Mouse (Mus musculus): ENCODE results near the gene Cpt1b. TPM values are rescaled to one million over a fixed set of nuclear protein-coding genes. Genes with fewer than 3 reads are reported as not detected.
A peak's percentile ranks its signal among the peaks of the same experiment; 100 is the strongest.

Cpt1b gene
- polyA plus RNA-seq, 1 experiment from 2014 or later: 1.2 TPM

- no peak for ATAC-seq
- peaks cover 17% of the 10 kb centered on the region for H3K27me3 ChIP-seq (ENCODE audit: control insufficient read depth, insufficient read depth, low read depth, low read length)
- peak overlapping the region; percentile 72 for H3K4me3 ChIP-seq (ENCODE audit: low read depth, low read length)
- H3K27ac ChIP-seq (ENCODE audit: low read length): no peak overlapping the region
- peak overlapping the region; percentile 88; the same call in 1 of the 2 replicates for H3K9ac ChIP-seq (ENCODE audit: low read depth, low read length)
- WGBS: 86% methylated on average over 7 of the region's 7 CpGs
- H3K4me2 ChIP-seq (ENCODE audit: low read length): peak overlapping the region; percentile 82
- H3K9me3 ChIP-seq (replicated peaks; ENCODE audit: control insufficient read depth, low read length, poor library complexity, severe bottlenecking): no peaks in the 10 kb centered on the region
- H3K36me3 ChIP-seq (ENCODE audit: control insufficient read depth, insufficient read depth, low read length): peaks cover 26% of the 10 kb centered on the region
- peaks cover 12% of the 10 kb centered on the region for H3K4me1 ChIP-seq (ENCODE audit: control insufficient read depth, insufficient read depth, low read length)
Measured at GRCm38 (mm10) chr15:89372536-89372935, 53.1 kb downstream of the Cpt1b start.

GRCm38 (mm10) chr15:89372068-89372467 is 53.6 kb downstream of the Cpt1b start:
- no peak overlapping the region for H3K27ac ChIP-seq (ENCODE audit: low read length)
- H3K4me3 ChIP-seq (ENCODE audit: low read depth, low read length): no peak overlapping the region
- 85% methylated on average over 13 of the region's 13 CpGs for WGBS
- H3K36me3 ChIP-seq (ENCODE audit: control insufficient read depth, insufficient read depth, low read length): peaks cover 31% of the 10 kb centered on the region
- no peak overlapping the region for H3K4me2 ChIP-seq (ENCODE audit: low read length)
- peaks cover 13% of the 10 kb centered on the region for H3K27me3 ChIP-seq (ENCODE audit: control insufficient read depth, insufficient read depth, low read depth, low read length)
- H3K9ac ChIP-seq (ENCODE audit: low read depth, low read length): no peak overlapping the region
- ATAC-seq: no peak
- H3K9me3 ChIP-seq (replicated peaks; ENCODE audit: control insufficient read depth, low read length, poor library complexity, severe bottlenecking): no peaks in the 10 kb centered on the region
- H3K4me1 ChIP-seq (ENCODE audit: control insufficient read depth, insufficient read depth, low read length): peaks cover 12% of the 10 kb centered on the region

Other genes starting within 250 kb of the Cpt1b start
- 90.1 and 92.1 TPM in 2 replicates for gene Plxnb2, start 245.1 kb downstream of the Cpt1b start, polyA plus RNA-seq (2015; fragmentation: Nextera tagmentation; extraction: Ambion mirVana)
- gene Dennd6b, start 229.4 kb downstream of the Cpt1b start, polyA plus RNA-seq (2015; fragmentation: Nextera tagmentation; extraction: Ambion mirVana): 120 and 124 TPM in 2 replicates
- 76.7 and 82.0 TPM in 2 replicates for gene Ppp6r2, start 214.3 kb downstream of the Cpt1b start, polyA plus RNA-seq (2015; fragmentation: Nextera tagmentation; extraction: Ambion mirVana)
- 92.9 and 101 TPM in 2 replicates for gene Sbf1, start 110.6 kb downstream of the Cpt1b start, polyA plus RNA-seq (2015; fragmentation: Nextera tagmentation; extraction: Ambion mirVana)
- not detected in 2 replicates for gene Adm2, start 103.1 kb downstream of the Cpt1b start, polyA plus RNA-seq (2015; fragmentation: Nextera tagmentation; extraction: Ambion mirVana)
- gene Miox, start 91.5 kb downstream of the Cpt1b start, polyA plus RNA-seq (2015; fragmentation: Nextera tagmentation; extraction: Ambion mirVana): not detected in 2 replicates
- 29.0 and 34.9 TPM in 2 replicates for gene Lmf2, start 70.2 kb downstream of the Cpt1b start, polyA plus RNA-seq (2015; fragmentation: Nextera tagmentation; extraction: Ambion mirVana)
- gene Ncaph2, start 70.1 kb downstream of the Cpt1b start, polyA plus RNA-seq (2015; fragmentation: Nextera tagmentation; extraction: Ambion mirVana): 116 and 117 TPM in 2 replicates
- gene Sco2, start 52.0 kb downstream of the Cpt1b start, polyA plus RNA-seq (2015; fragmentation: Nextera tagmentation; extraction: Ambion mirVana): 11.8 and 16.4 TPM in 2 replicates
- gene Tymp, start 48.8 kb downstream of the Cpt1b start, polyA plus RNA-seq (2015; fragmentation: Nextera tagmentation; extraction: Ambion mirVana): 1.9 and 3.0 TPM in 2 replicates
- 4.8 and 5.5 TPM in 2 replicates for gene Odf3b, start 46.6 kb downstream of the Cpt1b start, polyA plus RNA-seq (2015; fragmentation: Nextera tagmentation; extraction: Ambion mirVana)
- 0.05 and 0.06 TPM in 2 replicates for gene Klhdc7b, start 40.9 kb downstream of the Cpt1b start, polyA plus RNA-seq (2015; fragmentation: Nextera tagmentation; extraction: Ambion mirVana)
- not detected in 2 replicates for gene Syce3, start 15.4 kb downstream of the Cpt1b start, polyA plus RNA-seq (2015; fragmentation: Nextera tagmentation; extraction: Ambion mirVana)
- 6.5 and 7.3 TPM in 2 replicates for gene C730034F03Rik, start 3.7 kb upstream of the Cpt1b start, polyA plus RNA-seq (2015; fragmentation: Nextera tagmentation; extraction: Ambion mirVana)
- not detected in 2 replicates for gene Gm44502, start 3.8 kb upstream of the Cpt1b start, polyA plus RNA-seq (2015; fragmentation: Nextera tagmentation; extraction: Ambion mirVana)
- 88.3 and 95.2 TPM in 2 replicates for gene Chkb, start 4.0 kb upstream of the Cpt1b start, polyA plus RNA-seq (2015; fragmentation: Nextera tagmentation; extraction: Ambion mirVana)
- 84.4 and 86.4 TPM in 2 replicates for gene Mapk8ip2, start 28.1 kb upstream of the Cpt1b start, polyA plus RNA-seq (2015; fragmentation: Nextera tagmentation; extraction: Ambion mirVana)
- 32.6 and 37.6 TPM in 2 replicates for gene Arsa, start 51.6 kb upstream of the Cpt1b start, polyA plus RNA-seq (2015; fragmentation: Nextera tagmentation; extraction: Ambion mirVana)
- 12.0 and 16.7 TPM in 2 replicates for gene Shank3, start 73.8 kb upstream of the Cpt1b start, polyA plus RNA-seq (2015; fragmentation: Nextera tagmentation; extraction: Ambion mirVana)
- 1.6 and 1.8 TPM in 2 replicates for gene Acr, start 142.5 kb upstream of the Cpt1b start, polyA plus RNA-seq (2015; fragmentation: Nextera tagmentation; extraction: Ambion mirVana)
- gene Rabl2, start 166.1 kb upstream of the Cpt1b start, polyA plus RNA-seq (2015; fragmentation: Nextera tagmentation; extraction: Ambion mirVana): 82.1 and 95.5 TPM in 2 replicates